Mouse (Mus musculus) bone marrow macrophage, adult 2 months (primary cell): ENCODE data around the gene Nanos1. TPM values are rescaled to one million over a fixed set of nuclear protein-coding genes. Genes with fewer than 3 reads are reported as not detected.

Experiments used
- H3K27ac ChIP-seq: 2 replicates; pipeline ENCODE4 v1.5.1; 2012; ENCODE audit warnings: low read depth, low read length; ENCODE audit not compliant: insufficient read depth
- H3K4me1 ChIP-seq: 2 replicates; pipeline ENCODE4 v1.6.1; 2012; ENCODE audit warnings: low read length; ENCODE audit not compliant: control insufficient read depth, insufficient read depth
- H3K4me3 ChIP-seq: 2 replicates; pipeline ENCODE4 v1.5.1; 2012; ENCODE audit warnings: mild to moderate bottlenecking, low read length, moderate library complexity; ENCODE audit not compliant: insufficient read depth
- CTCF ChIP-seq: IDR thresholded peaks from 2 replicates; pipeline ENCODE4 v1.5.1; 2012; ENCODE audit warnings: low read depth, mild to moderate bottlenecking, low read length, moderate library complexity
- POLR2A ChIP-seq: IDR thresholded peaks from 2 replicates; pipeline ENCODE4 v1.6.1; 2012; ENCODE audit warnings: mild to moderate bottlenecking, low read depth, low read length, borderline replicate concordance
- polyA plus RNA-seq: library from polyadenylated mRNA; stranded (reverse); fragments of >200 nt; gene quantifications from 2 replicates; pipeline ENCODE4 v1.2.4, GENCODE M21; 2012; ENCODE audit not compliant: missing spikeins, insufficient read depth, insufficient read length

The Nanos1 gene
- polyA plus RNA-seq, 1 experiment, result 1.7 TPM

DNA sequence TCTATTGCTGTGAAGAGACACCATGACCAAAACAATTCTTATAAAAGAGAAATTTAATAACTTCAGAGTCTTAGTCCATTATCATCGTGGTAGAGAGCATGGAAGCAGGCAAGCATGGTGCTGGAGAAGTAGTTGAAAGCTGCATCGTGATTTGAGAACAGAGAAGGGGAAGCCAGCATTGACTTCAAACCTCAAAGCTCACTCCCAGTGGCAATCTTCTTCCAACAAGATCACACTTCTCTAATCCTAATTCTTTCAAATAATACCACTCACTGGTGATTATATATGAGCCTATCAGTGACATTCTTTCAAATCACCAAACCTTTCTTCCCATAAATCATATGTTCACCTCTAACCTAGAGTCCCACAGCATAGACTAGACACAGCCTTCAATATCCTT is 49.1 kb downstream of the Nanos1 start:
- peaks cover 5% of the 10 kb centered on the region for H3K4me1 ChIP-seq
- no peak overlapping the region for H3K4me3 ChIP-seq
- H3K27ac ChIP-seq, result no peak overlapping the region
- TF ChIP-seq CTCF, result no peak
- TF ChIP-seq POLR2A, result no peak

Other genes with a start within 250 kb of the Nanos1 start
- 60.7 and 62.0 TPM in 2 replicates for gene Cacul1, start 175.0 kb upstream of the Nanos1 start, polyA plus RNA-seq
- 177 and 182 TPM in 2 replicates for gene Eif3a, start 34.7 kb downstream of the Nanos1 start, polyA plus RNA-seq
- gene Fam45a, start 55.6 kb downstream of the Nanos1 start, polyA plus RNA-seq, result 51.1 and 56.4 TPM in 2 replicates
- gene Sfxn4, start 105.5 kb downstream of the Nanos1 start, polyA plus RNA-seq, result 6.2 and 9.2 TPM in 2 replicates
- 50.0 and 52.5 TPM in 2 replicates for gene Prdx3, start 118.6 kb downstream of the Nanos1 start, polyA plus RNA-seq
- gene Grk5, start 133.8 kb downstream of the Nanos1 start, polyA plus RNA-seq, result 9.4 and 11.2 TPM in 2 replicates